Mouse (Mus musculus) testis, adult 2 months (tissue): Measurements from ENCODE around the gene Gm17631. TPM values are rescaled to one million over a fixed set of nuclear protein-coding genes. Genes with fewer than 3 reads are reported as not detected.
"Not testable (repeated sequence)": the region's sequence is repeated elsewhere in the genome, so short reads cannot be mapped to it uniquely, and the experiment has no call there.

Experiments used
- H3K27ac ChIP-seq: fragments of 200-500 bp; 2 replicates; pipeline ENCODE4 v1.5.1; 2012; ENCODE audit warnings: low read depth, low read length; ENCODE audit not compliant: control insufficient read depth, insufficient read depth
- H3K27me3 ChIP-seq: fragments of 200-500 bp; 2 replicates; pipeline ENCODE4 v1.6.1; 2012; ENCODE audit warnings: mild to moderate bottlenecking, low read length, moderate library complexity; ENCODE audit not compliant: control insufficient read depth, insufficient read depth
- H3K36me3 ChIP-seq: fragments of 200-500 bp; 2 replicates; pipeline ENCODE4 v1.6.1; 2012; ENCODE audit warnings: mild to moderate bottlenecking, low read length; ENCODE audit not compliant: control insufficient read depth, insufficient read depth
- H3K4me1 ChIP-seq: fragments of 200-500 bp; 2 replicates; pipeline ENCODE4 v1.6.1; 2012; ENCODE audit warnings: low read length; ENCODE audit not compliant: control insufficient read depth, insufficient read depth
- H3K4me3 ChIP-seq: fragments of 200-500 bp; 2 replicates; pipeline ENCODE4 v1.5.1; 2012; ENCODE audit warnings: low read depth, mild to moderate bottlenecking, low read length, moderate library complexity, mixed read lengths; ENCODE audit not compliant: control insufficient read depth
- CTCF ChIP-seq: fragments of 200-500 bp; IDR thresholded peaks from 2 replicates; pipeline ENCODE4 v1.5.1; 2012; ENCODE audit warnings: low read depth, mild to moderate bottlenecking, inconsistent platforms, low read length, moderate library complexity; ENCODE audit not compliant: control insufficient read depth, insufficient read depth, insufficient replicate concordance
- POLR2A ChIP-seq: fragments of 200-500 bp; IDR thresholded peaks from 2 replicates; pipeline ENCODE4 v1.6.1; 2012; ENCODE audit warnings: low read depth, mild to moderate bottlenecking, inconsistent platforms, low read length, moderate library complexity; ENCODE audit not compliant: control insufficient read depth
- polyA plus RNA-seq: library from polyadenylated mRNA; depleted of rRNA; stranded (reverse); fragments of >200 nt; gene quantifications from 2 replicates; pipeline ENCODE4 v1.2.3, GENCODE M21; 2012; rRNA removed

Gm17631 gene
- polyA plus RNA-seq = not detected in 2 replicates

GRCm38 (mm10) chr6:129862349-129862748, at the start of gene Gm17631:
Gene Gm17631, plus strand, starts transcription at chr6:129862649.
- H3K4me1 ChIP-seq, H3K36me3 ChIP-seq, H3K4me3 ChIP-seq, H3K27ac ChIP-seq, H3K27me3 ChIP-seq: not testable (repeated sequence)

DNA sequence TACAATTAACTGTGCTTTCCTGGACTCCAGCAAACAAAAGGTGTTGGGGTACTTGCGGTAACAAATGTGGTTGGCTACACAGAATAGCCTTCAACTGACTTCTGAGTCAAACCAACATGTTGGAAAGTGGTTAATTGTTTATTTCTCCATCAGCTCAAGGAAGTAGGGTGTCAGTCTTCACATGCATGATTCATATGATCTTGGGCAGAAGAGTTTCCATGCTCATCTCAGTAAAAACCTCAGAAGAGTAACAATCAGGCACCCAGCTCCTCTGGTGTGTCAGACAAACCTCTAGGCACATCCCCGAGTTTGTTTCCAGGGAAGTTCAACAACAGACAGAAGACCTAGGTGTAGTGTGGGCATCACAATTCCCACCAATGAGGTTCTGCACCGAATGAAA, 44.7 kb upstream of the Gm17631 start:
- Histone ChIP-seq H3K27ac (no peak overlapping the region), H3K4me1 (no peaks in the 10 kb centered on the region), H3K4me3 (no peak overlapping the region), H3K27me3 (no peaks in the 10 kb centered on the region), H3K36me3 (no peaks in the 10 kb centered on the region)
- TF ChIP-seq POLR2A (no peak), CTCF (no peak)

GRCm38 (mm10) chr6:129824004-129824403, 38.4 kb upstream of the Gm17631 start:
- H3K27me3 ChIP-seq = no peaks in the 10 kb centered on the region
- H3K4me1 ChIP-seq = no peaks in the 10 kb centered on the region
- H3K4me3 ChIP-seq = no peak overlapping the region
- H3K36me3 ChIP-seq = no peaks in the 10 kb centered on the region
- H3K27ac ChIP-seq = no peak overlapping the region
- TF ChIP-seq CTCF = no peak
- TF ChIP-seq POLR2A = no peak

GRCm38 (mm10) chr6:129825559-129825958, 36.9 kb upstream of the Gm17631 start:
- Histone ChIP-seq H3K36me3 (no peaks in the 10 kb centered on the region), H3K4me1 (no peaks in the 10 kb centered on the region), H3K27me3 (no peaks in the 10 kb centered on the region), H3K27ac (no peak overlapping the region), H3K4me3 (no peak overlapping the region)
- TF ChIP-seq POLR2A (no peak), CTCF (no peak)

DNA sequence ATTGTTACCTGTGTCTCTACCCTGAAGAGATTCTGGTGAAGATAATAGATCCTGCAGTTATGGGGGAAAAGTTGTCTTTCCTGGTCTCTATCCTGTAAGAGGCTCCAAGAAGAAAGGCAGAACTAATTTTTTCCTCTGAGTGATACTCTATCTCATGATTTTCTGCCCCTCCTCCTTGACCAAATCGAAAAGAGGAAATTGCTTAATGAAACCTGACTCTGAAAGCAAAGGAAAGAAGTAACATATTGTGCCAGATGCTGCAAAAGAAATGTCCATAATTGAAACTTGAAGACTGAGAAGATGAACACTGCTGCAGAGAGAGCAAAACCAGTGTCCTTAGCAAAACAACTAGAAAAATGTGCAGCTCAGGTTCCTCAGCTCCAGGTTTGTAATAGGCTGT, 14.1 kb downstream of the Gm17631 start, which contains the start of gene Klra17:
Gene Klra17, minus strand, starts transcription at position 124 of the 400 bp plus-strand sequence.
- Histone ChIP-seq H3K27ac (no peak within 1 kb of the TSS), H3K27me3 (no peaks in the 10 kb centered on the region), H3K4me1 (no peaks in the 10 kb centered on the region), H3K4me3 (no peak within 1 kb of the TSS), H3K36me3 (no peaks in the 10 kb centered on the region)
- TF ChIP-seq POLR2A (no peak), CTCF (no peak)

DNA sequence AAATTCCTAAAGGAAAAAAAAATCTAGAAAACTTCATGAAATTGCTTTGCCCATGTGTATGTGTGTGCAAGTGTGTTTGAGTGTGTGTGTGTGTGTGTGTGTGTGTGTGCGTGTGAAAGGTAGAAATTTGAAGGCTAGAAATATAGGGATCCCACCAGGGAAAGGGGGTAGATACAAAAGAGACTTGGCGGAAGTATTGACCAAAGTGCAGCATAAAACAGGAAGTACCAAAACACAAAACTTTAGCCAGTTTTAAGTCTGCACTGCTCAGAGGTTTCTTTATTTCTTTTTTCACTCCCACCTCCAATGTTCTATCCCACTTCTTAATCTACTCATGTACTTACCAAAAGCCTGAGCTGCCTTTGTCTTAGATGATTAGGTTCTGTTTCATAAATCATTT, 20.1 kb downstream of the Gm17631 start:
- Histone ChIP-seq H3K4me3 (no peak overlapping the region), H3K27ac (no peak overlapping the region), H3K27me3 (no peaks in the 10 kb centered on the region), H3K4me1 (no peaks in the 10 kb centered on the region), H3K36me3 (no peaks in the 10 kb centered on the region)
- no peak for TF ChIP-seq CTCF
- TF ChIP-seq POLR2A = no peak

Other genes with a start within 250 kb of the Gm17631 start
- gene Klrk1, start 238.8 kb upstream of the Gm17631 start, polyA plus RNA-seq = not detected in 2 replicates
- not detected in 2 replicates for gene Klrc3, start 219.3 kb upstream of the Gm17631 start, polyA plus RNA-seq
- not detected in 2 replicates for gene Klrc2, start 202.0 kb upstream of the Gm17631 start, polyA plus RNA-seq
- not detected in 2 replicates for gene Klrc1, start 183.7 kb upstream of the Gm17631 start, polyA plus RNA-seq
- not detected in 2 replicates for gene Klri1, start 145.5 kb upstream of the Gm17631 start, polyA plus RNA-seq
- not detected in 2 replicates for gene Klri2, start 122.2 kb upstream of the Gm17631 start, polyA plus RNA-seq
- gene Gm156, start 78.4 kb upstream of the Gm17631 start, polyA plus RNA-seq = not detected in 2 replicates
- not detected in 2 replicates for gene Klra17, start 14.0 kb downstream of the Gm17631 start, polyA plus RNA-seq
- gene Klra5, start 55.0 kb downstream of the Gm17631 start, polyA plus RNA-seq = not detected in 2 replicates
- not detected in 2 replicates for gene Klra6, start 164.3 kb downstream of the Gm17631 start, polyA plus RNA-seq
- not detected in 2 replicates for gene Klra4, start 204.6 kb downstream of the Gm17631 start, polyA plus RNA-seq